Mouse (Mus musculus): ENCODE results near the gene Spink2.

- TF ChIP-seq POLR2A (IDR thresholded peaks at IDR 0.05; ENCODE audit: borderline replicate concordance, control insufficient read depth, low read depth, low read length): no peak
- TF ChIP-seq CTCF (IDR thresholded peaks at IDR 0.05; ENCODE audit: control insufficient read depth, insufficient read depth, low read length): no peak
These were observed at the start of gene Spink2 for GRCm38 (mm10) chr5:77211236-77211635.
